Mouse (Mus musculus): Measurements from ENCODE around the gene Lhx4. TPM values are rescaled to one million over a fixed set of nuclear protein-coding genes. Genes with fewer than 3 reads are reported as not detected.

Gene Lhx4
- polyA plus RNA-seq, 1 experiment from 2014 or later = 3.5 TPM

GRCm38 (mm10) chr1:155777641-155778625 is 26.4 kb upstream of the Lhx4 start:
- 52% methylated on average over 14 of the region's 14 CpGs for WGBS
- no peak overlapping the region for H3K27ac ChIP-seq (replicated peaks)
- no peak overlapping the region for H3K9ac ChIP-seq (replicated peaks)
- peaks cover 4% of the 10 kb centered on the region; the same call in 1 of the 2 replicates for H3K4me1 ChIP-seq
- no peak overlapping the region for H3K4me3 ChIP-seq
- peaks cover 81% of the 10 kb centered on the region for H3K27me3 ChIP-seq
- H3K36me3 ChIP-seq = peaks cover 12% of the 10 kb centered on the region
- H3K4me2 ChIP-seq (replicated peaks) = no peak overlapping the region
- H3K9me3 ChIP-seq = 0 out of 2 replicates have a peak, but pooled peaks cover 7% of the 10 kb centered on the region
- no peak; the same call in 1 of the 2 replicates for ATAC-seq (ENCODE audit: low FRiP score, low read depth)

- Histone ChIP-seq H3K9me3 (no peaks in the 10 kb centered on the region), H3K4me3 (no peak overlapping the region), H3K36me3 (no peaks in the 10 kb centered on the region), H3K9ac (replicated peaks) (no peak overlapping the region), H3K4me1 (no peaks in the 10 kb centered on the region), H3K27ac (replicated peaks) (no peak overlapping the region), H3K27me3 (peaks cover 69% of the 10 kb centered on the region), H3K4me2 (replicated peaks) (no peak overlapping the region)
- peak; percentile 94 for ATAC-seq (ENCODE audit: low FRiP score, low read depth)
- 36% methylated on average over 12 of the region's 12 CpGs for WGBS
Observed at GRCm38 (mm10) chr1:155759167-155759566, 7.7 kb upstream of the Lhx4 start.

GRCm38 (mm10) chr1:155758711-155759110 is 7.2 kb upstream of the Lhx4 start:
- H3K36me3 ChIP-seq = no peaks in the 10 kb centered on the region
- H3K9ac ChIP-seq (replicated peaks) = no peak overlapping the region
- no peaks in the 10 kb centered on the region for H3K9me3 ChIP-seq
- peaks cover 74% of the 10 kb centered on the region for H3K27me3 ChIP-seq
- H3K4me3 ChIP-seq = no peak overlapping the region
- H3K4me2 ChIP-seq (replicated peaks) = no peak overlapping the region
- 71% methylated on average over 4 of the region's 4 CpGs for WGBS
- ATAC-seq (ENCODE audit: low FRiP score, low read depth) = peak; percentile 44; the same call in 1 of the 2 replicates
- H3K27ac ChIP-seq (replicated peaks) = no peak overlapping the region
- H3K4me1 ChIP-seq = no peaks in the 10 kb centered on the region

GRCm38 (mm10) chr1:155757621-155758020 is 6.1 kb upstream of the Lhx4 start:
- Histone ChIP-seq H3K36me3 (no peaks in the 10 kb centered on the region), H3K4me2 (replicated peaks) (no peak overlapping the region), H3K4me3 (no peak overlapping the region), H3K27me3 (peaks cover 74% of the 10 kb centered on the region), H3K9ac (replicated peaks) (no peak overlapping the region), H3K9me3 (no peaks in the 10 kb centered on the region), H3K27ac (replicated peaks) (no peak overlapping the region), H3K4me1 (no peaks in the 10 kb centered on the region)
- WGBS = 60% methylated on average over 7 of the region's 7 CpGs
- ATAC-seq (ENCODE audit: low FRiP score, low read depth) = no peak

- H3K4me1 ChIP-seq = peaks cover 12% of the 10 kb centered on the region; the same call in 1 of the 2 replicates
- H3K27ac ChIP-seq (replicated peaks) = no peak overlapping the region
- peaks cover 83% of the 10 kb centered on the region for H3K27me3 ChIP-seq
- H3K4me3 ChIP-seq = no peak overlapping the region
- no peaks in the 10 kb centered on the region for H3K36me3 ChIP-seq
- no peak overlapping the region for H3K4me2 ChIP-seq (replicated peaks)
- 73% methylated on average over 9 of the region's 9 CpGs for WGBS
- no peak overlapping the region for H3K9ac ChIP-seq (replicated peaks)
- no peak for ATAC-seq (ENCODE audit: low FRiP score, low read depth)
- no peaks in the 10 kb centered on the region for H3K9me3 ChIP-seq
Observed at GRCm38 (mm10) chr1:155753411-155753810, 1.9 kb upstream of the Lhx4 start.

- Histone ChIP-seq H3K4me1 (peaks cover 12% of the 10 kb centered on the region; the same call in 1 of the 2 replicates), H3K27me3 (peaks cover 95% of the 10 kb centered on the region), H3K4me3 (no peak overlapping the region), H3K36me3 (no peaks in the 10 kb centered on the region), H3K4me2 (replicated peaks) (no peak overlapping the region), H3K9me3 (no peaks in the 10 kb centered on the region), H3K27ac (replicated peaks) (no peak overlapping the region), H3K9ac (replicated peaks) (no peak overlapping the region)
- 10% methylated on average over 11 of the region's 11 CpGs for WGBS
- peak; percentile 41; the same call in 1 of the 2 replicates for ATAC-seq (ENCODE audit: low FRiP score, low read depth)
Observed at GRCm38 (mm10) chr1:155750517-155751178, 836 bp downstream of the Lhx4 start.

GRCm38 (mm10) chr1:155747911-155748310 is 3.6 kb downstream of the Lhx4 start:
- no peak overlapping the region for H3K4me3 ChIP-seq
- no peak for ATAC-seq (ENCODE audit: low FRiP score, low read depth)
- H3K9ac ChIP-seq (replicated peaks) = no peak overlapping the region
- H3K4me1 ChIP-seq = peaks cover 17% of the 10 kb centered on the region
- H3K4me2 ChIP-seq (replicated peaks) = no peak overlapping the region
- H3K27ac ChIP-seq (replicated peaks) = no peak overlapping the region
- H3K27me3 ChIP-seq = peaks cover 88% of the 10 kb centered on the region
- WGBS = 80% methylated on average over 5 of the region's 5 CpGs
- no peaks in the 10 kb centered on the region for H3K36me3 ChIP-seq
- no peaks in the 10 kb centered on the region for H3K9me3 ChIP-seq

GRCm38 (mm10) chr1:155747011-155747410 is 4.5 kb downstream of the Lhx4 start:
- Histone ChIP-seq H3K27ac (replicated peaks) (no peak overlapping the region), H3K9ac (replicated peaks) (no peak overlapping the region), H3K4me3 (no peak overlapping the region), H3K36me3 (no peaks in the 10 kb centered on the region), H3K27me3 (peaks cover 88% of the 10 kb centered on the region), H3K9me3 (no peaks in the 10 kb centered on the region), H3K4me1 (peaks cover 26% of the 10 kb centered on the region), H3K4me2 (replicated peaks) (no peak overlapping the region)
- no peak for ATAC-seq (ENCODE audit: low FRiP score, low read depth)
- WGBS = 13% methylated on average over 8 of the region's 8 CpGs

- H3K4me3 ChIP-seq = peak overlapping the region; percentile 51
- H3K9ac ChIP-seq (replicated peaks) = peak overlapping the region; percentile 44; the same call in 1 of the 2 replicates
- no peaks in the 10 kb centered on the region for H3K9me3 ChIP-seq
- ATAC-seq (ENCODE audit: low FRiP score, low read depth) = peak; percentile 50
- H3K4me2 ChIP-seq (replicated peaks) = peak overlapping the region; percentile 88
- no peaks in the 10 kb centered on the region for H3K36me3 ChIP-seq
- WGBS = 1% methylated on average over 79 of the region's 81 CpGs
- H3K27me3 ChIP-seq = peaks cover 88% of the 10 kb centered on the region
- H3K27ac ChIP-seq (replicated peaks) = no peak overlapping the region
- peaks cover 32% of the 10 kb centered on the region for H3K4me1 ChIP-seq
Observed at GRCm38 (mm10) chr1:155742411-155743363, 8.8 kb downstream of the Lhx4 start.

- H3K27me3 ChIP-seq = peaks cover 88% of the 10 kb centered on the region
- 0 out of 2 replicates have a peak overlapping the region, but pooled peaks have one; percentile 44 for H3K9ac ChIP-seq (replicated peaks)
- peaks cover 36% of the 10 kb centered on the region for H3K4me1 ChIP-seq
- ATAC-seq (ENCODE audit: low FRiP score, low read depth) = peak; percentile 71
- peak overlapping the region; percentile 88 for H3K4me2 ChIP-seq (replicated peaks)
- H3K36me3 ChIP-seq = no peaks in the 10 kb centered on the region
- no peaks in the 10 kb centered on the region for H3K9me3 ChIP-seq
- peak overlapping the region; percentile 51 for H3K4me3 ChIP-seq
- WGBS = 1% methylated on average over 26 of the region's 26 CpGs
- no peak overlapping the region for H3K27ac ChIP-seq (replicated peaks)
Observed at GRCm38 (mm10) chr1:155741988-155742387, 9.5 kb downstream of the Lhx4 start.

GRCm38 (mm10) chr1:155741378-155741945 is 10.0 kb downstream of the Lhx4 start:
- Histone ChIP-seq H3K4me2 (replicated peaks) (peak overlapping the region; percentile 88), H3K27ac (replicated peaks) (no peak overlapping the region), H3K9me3 (no peaks in the 10 kb centered on the region), H3K4me1 (peaks cover 36% of the 10 kb centered on the region), H3K9ac (replicated peaks) (0 out of 2 replicates have a peak overlapping the region, but pooled peaks have one; percentile 44), H3K4me3 (peak overlapping the region; percentile 51), H3K36me3 (no peaks in the 10 kb centered on the region), H3K27me3 (peaks cover 88% of the 10 kb centered on the region)
- under 1% methylated on average over 34 of the region's 34 CpGs for WGBS
- ATAC-seq (ENCODE audit: low FRiP score, low read depth) = peak; percentile 27; the same call in 1 of the 2 replicates
